Mouse (Mus musculus) stomach, embryonic 15.5 days (tissue): ENCODE data around the gene Prr5l. TPM values are rescaled to one million over a fixed set of nuclear protein-coding genes. Genes with fewer than 3 reads are reported as not detected.

ENCODE experiments used
- ATAC-seq: fragments of 200-750 bp; cut with Nextera tagmentation; 2 replicates; pipeline ENCODE4 v1.8.0; 2017; ENCODE audit warnings: low read depth, moderate number of reproducible peaks, moderate TSS enrichment; ENCODE audit not compliant: insufficient read depth, low FRiP score
- H3K27ac ChIP-seq: fragments of 300-500 bp; sonication (generic); 2 replicates; pipeline ENCODE4 v1.5.1; 2015; ENCODE audit warnings: mild to moderate bottlenecking, inconsistent platforms
- H3K27me3 ChIP-seq: fragments of 300-500 bp; sonication (generic); replicated peaks from 2 replicates; pipeline ENCODE4 v1.6.1; 2015; ENCODE audit warnings: inconsistent platforms
- H3K36me3 ChIP-seq: fragments of 300-500 bp; sonication (generic); 2 replicates; pipeline ENCODE4 v1.6.1; 2015; ENCODE audit warnings: inconsistent platforms
- H3K4me1 ChIP-seq: fragments of 300-500 bp; sonication (generic); 2 replicates; pipeline ENCODE4 v1.6.1; 2015; ENCODE audit warnings: inconsistent platforms
- H3K4me2 ChIP-seq: fragments of 300-500 bp; sonication (generic); 2 replicates; pipeline ENCODE4 v1.6.1; 2015; ENCODE audit warnings: mild to moderate bottlenecking, inconsistent platforms
- H3K4me3 ChIP-seq: fragments of 300-500 bp; sonication (generic); replicated peaks from 2 replicates; pipeline ENCODE4 v1.5.1; 2015; ENCODE audit warnings: inconsistent platforms
- H3K9ac ChIP-seq: fragments of 300-500 bp; sonication (generic); 2 replicates; pipeline ENCODE4 v1.6.1; 2015; ENCODE audit warnings: inconsistent platforms
- H3K9me3 ChIP-seq: fragments of 300-500 bp; sonication (generic); 2 replicates; pipeline ENCODE4 v1.6.1; 2016; ENCODE audit warnings: inconsistent platforms
- WGBS: fragments of 180-500 bp; shearing (Covaris S2); methylation state at CpG from one replicate; pipeline ENCODE4 v1.1.7; 2015; 5-methylcytosine and 5-hydroxymethylcytosine counted together
- polyA plus RNA-seq: library from polyadenylated mRNA; unstranded; fragments of >200 nt; fragmentation: Nextera tagmentation; extraction: Ambion mirVana; gene quantifications from 2 replicates; pipeline ENCODE4 v1.2.1, GENCODE M21; 2015

Prr5l gene
- polyA plus RNA-seq, 1 experiment from 2014 or later, result 9.8 TPM

GRCm38 (mm10) chr2:101868683-101869082, 14.1 kb downstream of the Prr5l start:
- H3K27ac ChIP-seq, result no peak overlapping the region
- H3K4me3 ChIP-seq, result no peak overlapping the region
- H3K36me3 ChIP-seq, result no peaks in the 10 kb centered on the region
- WGBS, result 88% methylated on average over 4 of the region's 4 CpGs
- ATAC-seq, result no peak
- no peaks in the 10 kb centered on the region for H3K4me1 ChIP-seq
- H3K9ac ChIP-seq, result no peak overlapping the region
- H3K27me3 ChIP-seq, result no peaks in the 10 kb centered on the region
- no peak overlapping the region for H3K4me2 ChIP-seq
- H3K9me3 ChIP-seq, result no peaks in the 10 kb centered on the region

- Histone ChIP-seq H3K9me3 (no peaks in the 10 kb centered on the region), H3K9ac (no peak overlapping the region), H3K27me3 (no peaks in the 10 kb centered on the region), H3K4me2 (no peak overlapping the region), H3K27ac (no peak overlapping the region), H3K4me1 (no peaks in the 10 kb centered on the region), H3K36me3 (no peaks in the 10 kb centered on the region), H3K4me3 (no peak overlapping the region)
- 61% methylated on average over 15 of the region's 15 CpGs for WGBS
- no peak for ATAC-seq
Observed at GRCm38 (mm10) chr2:101862219-101863123, 20.4 kb downstream of the Prr5l start.

GRCm38 (mm10) chr2:101860920-101861485, 21.8 kb downstream of the Prr5l start:
- no peak overlapping the region for H3K27ac ChIP-seq
- no peaks in the 10 kb centered on the region for H3K36me3 ChIP-seq
- no peak overlapping the region for H3K4me3 ChIP-seq
- no peak for ATAC-seq
- H3K27me3 ChIP-seq, result no peaks in the 10 kb centered on the region
- H3K4me1 ChIP-seq, result no peaks in the 10 kb centered on the region
- no peaks in the 10 kb centered on the region for H3K9me3 ChIP-seq
- no peak overlapping the region for H3K4me2 ChIP-seq
- WGBS, result 89% methylated on average over 3 of the region's 3 CpGs
- H3K9ac ChIP-seq, result no peak overlapping the region

- no peaks in the 10 kb centered on the region for H3K9me3 ChIP-seq
- H3K9ac ChIP-seq, result no peak overlapping the region
- ATAC-seq, result no peak
- 86% methylated on average over 9 of the region's 9 CpGs for WGBS
- no peak overlapping the region for H3K27ac ChIP-seq
- no peaks in the 10 kb centered on the region for H3K4me1 ChIP-seq
- H3K4me2 ChIP-seq, result no peak overlapping the region
- H3K27me3 ChIP-seq, result no peaks in the 10 kb centered on the region
- H3K4me3 ChIP-seq, result no peak overlapping the region
- H3K36me3 ChIP-seq, result no peaks in the 10 kb centered on the region
Observed at GRCm38 (mm10) chr2:101856174-101856573, 26.7 kb downstream of the Prr5l start.

GRCm38 (mm10) chr2:101854792-101855191, 28.0 kb downstream of the Prr5l start:
- Histone ChIP-seq H3K4me3 (no peak overlapping the region), H3K9me3 (no peaks in the 10 kb centered on the region), H3K36me3 (no peaks in the 10 kb centered on the region), H3K27ac (no peak overlapping the region), H3K27me3 (no peaks in the 10 kb centered on the region), H3K4me2 (no peak overlapping the region), H3K4me1 (no peaks in the 10 kb centered on the region), H3K9ac (no peak overlapping the region)
- 58% methylated on average over 7 of the region's 7 CpGs for WGBS
- no peak for ATAC-seq

GRCm38 (mm10) chr2:101842756-101843155, 40.1 kb downstream of the Prr5l start:
- WGBS, result 78% methylated on average over 7 of the region's 7 CpGs
- H3K9ac ChIP-seq, result no peak overlapping the region

GRCm38 (mm10) chr2:101834816-101835523, 47.9 kb downstream of the Prr5l start:
- no peak overlapping the region for H3K4me2 ChIP-seq
- H3K36me3 ChIP-seq, result no peaks in the 10 kb centered on the region
- H3K4me3 ChIP-seq, result no peak overlapping the region
- WGBS, result 84% methylated on average over 9 of the region's 9 CpGs
- H3K9me3 ChIP-seq, result no peaks in the 10 kb centered on the region
- H3K9ac ChIP-seq, result no peak overlapping the region
- ATAC-seq, result no peak
- no peaks in the 10 kb centered on the region for H3K4me1 ChIP-seq
- H3K27me3 ChIP-seq, result no peaks in the 10 kb centered on the region
- H3K27ac ChIP-seq, result no peak overlapping the region

More at GRCm38 (mm10) chr2:101842756-101843155, 40.1 kb downstream of the Prr5l start:
- Histone ChIP-seq H3K9me3 (no peaks in the 10 kb centered on the region), H3K4me3 (no peak overlapping the region), H3K36me3 (no peaks in the 10 kb centered on the region), H3K4me2 (no peak overlapping the region), H3K4me1 (no peaks in the 10 kb centered on the region), H3K27me3 (no peaks in the 10 kb centered on the region), H3K27ac (no peak overlapping the region)
- ATAC-seq, result no peak

GRCm38 (mm10) chr2:101832361-101832760, 50.5 kb downstream of the Prr5l start:
- Histone ChIP-seq H3K36me3 (no peaks in the 10 kb centered on the region), H3K4me1 (no peaks in the 10 kb centered on the region), H3K4me2 (no peak overlapping the region), H3K9me3 (no peaks in the 10 kb centered on the region), H3K4me3 (no peak overlapping the region), H3K27ac (no peak overlapping the region), H3K27me3 (no peaks in the 10 kb centered on the region), H3K9ac (no peak overlapping the region)
- 60% methylated on average over 9 of the region's 9 CpGs for WGBS
- no peak for ATAC-seq

GRCm38 (mm10) chr2:101831851-101832250, 51.0 kb downstream of the Prr5l start:
- Histone ChIP-seq H3K27me3 (no peaks in the 10 kb centered on the region), H3K36me3 (no peaks in the 10 kb centered on the region), H3K4me3 (no peak overlapping the region), H3K9me3 (no peaks in the 10 kb centered on the region), H3K27ac (no peak overlapping the region), H3K4me1 (no peaks in the 10 kb centered on the region), H3K4me2 (no peak overlapping the region), H3K9ac (no peak overlapping the region)
- ATAC-seq, result no peak
- 61% methylated on average over 5 of the region's 5 CpGs for WGBS

- Histone ChIP-seq H3K9ac (no peak overlapping the region), H3K4me2 (no peak overlapping the region), H3K4me1 (no peaks in the 10 kb centered on the region), H3K9me3 (no peaks in the 10 kb centered on the region), H3K27ac (no peak overlapping the region), H3K27me3 (no peaks in the 10 kb centered on the region), H3K36me3 (no peaks in the 10 kb centered on the region), H3K4me3 (no peak overlapping the region)
- no peak for ATAC-seq
- WGBS, result 44% methylated on average over 9 of the region's 9 CpGs
Observed at GRCm38 (mm10) chr2:101830186-101830915, 52.5 kb downstream of the Prr5l start.

- no peaks in the 10 kb centered on the region for H3K9me3 ChIP-seq
- H3K9ac ChIP-seq, result no peak overlapping the region
- ATAC-seq, result no peak
- no peak overlapping the region for H3K4me3 ChIP-seq
- H3K36me3 ChIP-seq, result no peaks in the 10 kb centered on the region
- no peak overlapping the region for H3K4me2 ChIP-seq
- no peak overlapping the region for H3K27ac ChIP-seq
- 82% methylated on average over 4 of the region's 4 CpGs for WGBS
- H3K27me3 ChIP-seq, result no peaks in the 10 kb centered on the region
- no peaks in the 10 kb centered on the region for H3K4me1 ChIP-seq
Observed at GRCm38 (mm10) chr2:101829013-101829412, 53.8 kb downstream of the Prr5l start.
